ENCODE assay signal across 8 mouse cellular contexts in genomic region chr17:35865481-35866280, GRCm38 (mm10). TPM values are rescaled to one million over a fixed set of nuclear protein-coding genes. Genes with fewer than 3 reads are reported as not detected.
DNase-seq lines count a peak whose midpoint lies in the region; ATAC-seq and TF ChIP-seq lines count a peak whose summit lies in the region.

Ppp1r18 (plus strand) TSS chr17:35865593.

- no peaks in the 10 kb centered on the region for H3K27me3 ChIP-seq in embryonic facial prominence, embryonic 14.5 days (replicated peaks; ENCODE audit: control insufficient read depth, insufficient read depth, low read length)
- H3K27me3 ChIP-seq in heart, embryonic 13.5 days (replicated peaks) = no peaks in the 10 kb centered on the region
- no peaks in the 10 kb centered on the region for H3K27me3 ChIP-seq in small intestine, adult 2 months (ENCODE audit: control insufficient read depth, insufficient read depth, low read length)

- DNase-seq in B cell, adult 2 months = peak; percentile 58 to 61
- DNase-seq in NIH3T3 (ENCODE audit: low read depth) = peak; percentile 88
- DNase-seq in embryonic facial prominence, embryonic 14.5 days (ENCODE audit: low spot score) = peak; percentile 94
- DNase-seq in kidney, postnatal 10 days = peak; percentile 89

- TF ChIP-seq POLR2A in small intestine, adult 2 months (IDR thresholded peaks at IDR 0.05; ENCODE audit: low read depth, low read length) = peak; percentile 49; the same call in 1 of the 2 replicates

- H3K4me2 ChIP-seq in embryonic facial prominence, embryonic 14.5 days (ENCODE audit: low read depth, low read length) = peak within 1 kb of the TSS; percentile 96
- peak within 1 kb of the TSS; percentile 96 for H3K4me2 ChIP-seq in heart, embryonic 13.5 days

- TF ChIP-seq CTCF in small intestine, adult 2 months (IDR thresholded peaks at IDR 0.05; ENCODE audit: extremely low read depth, insufficient read length, insufficient replicate concordance, low read depth, low read length) = no peak

- H3K4me1 ChIP-seq in embryonic facial prominence, embryonic 14.5 days (ENCODE audit: control insufficient read depth, insufficient read depth, low read length) = peaks cover 40% of the 10 kb centered on the region
- peaks cover 59% of the 10 kb centered on the region for H3K4me1 ChIP-seq in heart, embryonic 13.5 days
- H3K4me1 ChIP-seq in small intestine, adult 2 months (ENCODE audit: control insufficient read depth, insufficient read depth, insufficient read length, low read length) = peaks cover 18% of the 10 kb centered on the region

- peak within 1 kb of the TSS; percentile 97 for H3K27ac ChIP-seq in embryonic facial prominence, embryonic 14.5 days (replicated peaks; ENCODE audit: low read depth, low read length)
- H3K27ac ChIP-seq in heart, embryonic 13.5 days (replicated peaks) = peak within 1 kb of the TSS; percentile 97
- H3K27ac ChIP-seq in small intestine, adult 2 months (ENCODE audit: insufficient read depth, low read depth, low read length) = peak within 1 kb of the TSS; percentile 90

- no peaks in the 10 kb centered on the region for H3K9me3 ChIP-seq in embryonic facial prominence, embryonic 14.5 days (ENCODE audit: control insufficient read depth, low read length)
- H3K9me3 ChIP-seq in heart, embryonic 13.5 days = no peaks in the 10 kb centered on the region

- H3K36me3 ChIP-seq in embryonic facial prominence, embryonic 14.5 days (ENCODE audit: control insufficient read depth, insufficient read depth, low read length) = peaks cover 8% of the 10 kb centered on the region; the same call in 1 of the 2 replicates
- peaks cover 11% of the 10 kb centered on the region for H3K36me3 ChIP-seq in heart, embryonic 13.5 days
- no peaks in the 10 kb centered on the region for H3K36me3 ChIP-seq in small intestine, adult 2 months (ENCODE audit: control insufficient read depth, insufficient read depth, low read length)

- peak; percentile 74 for ATAC-seq in embryonic facial prominence, embryonic 14.5 days (ENCODE audit: low read depth)
- ATAC-seq in heart, embryonic 13.5 days (ENCODE audit: extremely low read depth, insufficient number of reproducible peaks, low FRiP score, low TSS enrichment) = peak; percentile 31; the same call in 1 of the 2 replicates
- ATAC-seq in megakaryocyte, adult 5-6 weeks (ENCODE audit: poor library complexity, severe bottlenecking) = peak; percentile 25
- no peak for ATAC-seq in megakaryocyte-erythroid progenitor cell, adult 5-6 weeks (replicated peaks; ENCODE audit: low FRiP score, low TSS enrichment, poor library complexity, severe bottlenecking)

- peak within 1 kb of the TSS; percentile 57 for H3K4me3 ChIP-seq in embryonic facial prominence, embryonic 14.5 days (ENCODE audit: low read depth, low read length)
- H3K4me3 ChIP-seq in heart, embryonic 13.5 days = peak within 1 kb of the TSS; percentile 68
- peak within 1 kb of the TSS; percentile 74 for H3K4me3 ChIP-seq in small intestine, adult 2 months (ENCODE audit: low read depth, low read length)

- 0% methylated on average over 33 of the region's 48 CpGs for WGBS in embryonic facial prominence, embryonic 14.5 days
- WGBS in heart, embryonic 13.5 days = 1% methylated on average over 46 of the region's 48 CpGs
- 1% methylated on average over 48 of the region's 48 CpGs for WGBS in small intestine, adult 2 months

- H3K9ac ChIP-seq in embryonic facial prominence, embryonic 14.5 days (ENCODE audit: low read depth, low read length) = peak within 1 kb of the TSS; percentile 70
- peak within 1 kb of the TSS; percentile 91 for H3K9ac ChIP-seq in heart, embryonic 13.5 days

RNA-seq across cellular contexts. Expression of gene Ppp1r18, which starts in this region (rescaled TPM):
- polyA plus RNA-seq in embryonic facial prominence, embryonic 14.5 days (2014; fragmentation: Nextera tagmentation; extraction: Ambion mirVana) = 25.6 and 27.8 TPM in 2 replicates
- polyA plus RNA-seq in heart, embryonic 13.5 days (2015; fragmentation: Nextera tagmentation; extraction: Ambion mirVana) = 19.8 and 21.0 TPM in 2 replicates
- 153 and 167 TPM in 2 replicates for total RNA-seq in megakaryocyte, adult 5-6 weeks (2015)
- 64.0 and 78.1 TPM in 2 replicates for total RNA-seq in megakaryocyte, adult 5-6 weeks (2017)
- polyA plus RNA-seq in small intestine, adult 2 months (2012; rRNA removed) = 16.5 and 22.0 TPM in 2 replicates
- total RNA-seq in megakaryocyte-erythroid progenitor cell, adult 5-6 weeks (2014; fragmentation: Nextera tagmentation) = 11.9 and 13.3 TPM in 2 replicates
- total RNA-seq in megakaryocyte-erythroid progenitor cell, adult 5-6 weeks (2017) = 1.0 and 2.3 TPM in 2 replicates

Comparison
In these comparisons a context has a peak if more than half of its experiments do, and no peak if none do; other contexts are left out.
1. RNA of gene Ppp1r18 (total RNA-seq): 64.0 to 167 TPM in megakaryocyte, adult 5-6 weeks; 1.0 to 13.3 TPM in megakaryocyte-erythroid progenitor cell, adult 5-6 weeks; every median in the first group is over 4 times any median in the second.
2. Peak in every context shown above with its lines, with median percentiles within 50 percentile points of each other: DNase-seq, H3K27ac ChIP-seq and H3K4me3 ChIP-seq.